Mouse (Mus musculus) brain, embryonic 18.5 days (tissue): Measurements from ENCODE around the gene Smim14.
"Not testable (repeated sequence)": the region's sequence is repeated elsewhere in the genome, so short reads cannot be mapped to it uniquely, and the experiment has no call there.

ENCODE experiments used
- DNase-seq: peaks from one replicate; pipeline ENCODE4 v3.0.0-alpha.2; 2012; ENCODE audit warnings: low read depth, low spot score

The Smim14 gene

GRCm38 (mm10) chr5:65536751-65537419 lies at the start of gene Smim14, which contains the start of gene Ube2k:
Smim14 (minus strand) TSS chr5:65537184.
Ube2k (plus strand) TSS chr5:65537233.
- peak; percentile 80 for DNase-seq

GRCm38 (mm10) chr5:65586291-65586690 lies 49.3 kb upstream of the Smim14 start:
- no peak for DNase-seq

- no peak for DNase-seq
These were observed 41.6 kb upstream of the Smim14 start for GRCm38 (mm10) chr5:65578545-65578944.

- DNase-seq: no peak
These were observed 38.9 kb upstream of the Smim14 start for GRCm38 (mm10) chr5:65575896-65576295.

- DNase-seq: no peak
These were observed 37.9 kb upstream of the Smim14 start for GRCm38 (mm10) chr5:65574876-65575275.

GRCm38 (mm10) chr5:65565486-65565885 lies 28.5 kb upstream of the Smim14 start:
- DNase-seq: no peak

- DNase-seq: no peak
These were observed 24.3 kb upstream of the Smim14 start for GRCm38 (mm10) chr5:65561125-65561893.

GRCm38 (mm10) chr5:65557109-65557508 lies 20.1 kb upstream of the Smim14 start:
- no peak for DNase-seq

GRCm38 (mm10) chr5:65549677-65550076 lies 12.7 kb upstream of the Smim14 start:
- no peak for DNase-seq

- DNase-seq: no peak
These were observed 7.6 kb upstream of the Smim14 start for GRCm38 (mm10) chr5:65544616-65545015.

GRCm38 (mm10) chr5:65543491-65543890 lies 6.5 kb upstream of the Smim14 start:
- no peak for DNase-seq

- no peak for DNase-seq
These were observed 4.9 kb upstream of the Smim14 start for GRCm38 (mm10) chr5:65541889-65542288.

- DNase-seq: no peak
These were observed 2.8 kb upstream of the Smim14 start for GRCm38 (mm10) chr5:65539786-65540185.

GRCm38 (mm10) chr5:65538829-65539228 lies 1.8 kb upstream of the Smim14 start:
- no peak for DNase-seq

GRCm38 (mm10) chr5:65538121-65538520 lies 1.1 kb upstream of the Smim14 start:
- DNase-seq: no peak

GRCm38 (mm10) chr5:65537420-65538071 lies 562 bp upstream of the Smim14 start:
- DNase-seq: no peak

GRCm38 (mm10) chr5:65536068-65536465 lies 917 bp downstream of the Smim14 start:
- not testable (repeated sequence) for DNase-seq

GRCm38 (mm10) chr5:65535457-65536067 lies 1.4 kb downstream of the Smim14 start:
- DNase-seq: no peak

- DNase-seq: no peak
These were observed 2.5 kb downstream of the Smim14 start for GRCm38 (mm10) chr5:65534496-65534895.

- DNase-seq: no peak
These were observed 5.7 kb downstream of the Smim14 start for GRCm38 (mm10) chr5:65531283-65531682.

- DNase-seq: no peak
These were observed 11.1 kb downstream of the Smim14 start for GRCm38 (mm10) chr5:65525674-65526443.
